In genomic region chr19:46141091-46141490, GRCm38 (mm10) we compare ENCODE assay signal across 10 mouse cellular contexts. TPM values are rescaled to one million over a fixed set of nuclear protein-coding genes. Genes with fewer than 3 reads are reported as not detected.
A peak's percentile ranks its signal among the peaks of the same experiment; 100 is the strongest.
DNase-seq lines count a peak whose midpoint lies in the region; ATAC-seq and TF ChIP-seq lines count a peak whose summit lies in the region.
"Had no signal": no experiment of that assay in that cellular context is flagged by ENCODE, and none has a peak within 500 bp of the region (broad histone marks: within the 10 kb centered on the region; RNA-seq: fewer than 3 reads in every experiment).

No protein-coding gene starts in this region.

- no peak for TF ChIP-seq CTCF in kidney, postnatal 0 days (IDR thresholded peaks at IDR 0.05; ENCODE audit: low read depth)

- no peak overlapping the region; the same call in 1 of the 2 replicates for H3K9ac ChIP-seq in forebrain, embryonic 11.5 days (ENCODE audit: low read length)
- no peak overlapping the region for H3K9ac ChIP-seq in forebrain, embryonic 13.5 days
- H3K9ac ChIP-seq in kidney, postnatal 0 days (ENCODE audit: low read depth, low read length): no peak overlapping the region

- DNase-seq in forebrain, embryonic 11.5 days (ENCODE audit: low spot score): peak; percentile 73
- no peak for DNase-seq in kidney, postnatal 0 days (ENCODE audit: low spot score)
- no peak for DNase-seq in kidney, postnatal 36 days
- DNase-seq in embryonic facial prominence, embryonic 10.5 days (ENCODE audit: low spot score): peak; percentile 63
- peak; percentile 33 for DNase-seq in limb, embryonic 10.5 days (ENCODE audit: low spot score)
- no peak for DNase-seq in urinary bladder, postnatal 25 days (ENCODE audit: low spot score)
- no peak for DNase-seq in cerebellum, adult 11-12 months
- DNase-seq: adrenal gland, postnatal 14 days; cerebellum, postnatal 36 days had no signal

- H3K27ac ChIP-seq in forebrain, embryonic 11.5 days (ENCODE audit: low read depth, low read length): no peak overlapping the region
- H3K27ac ChIP-seq in forebrain, embryonic 13.5 days: no peak overlapping the region
- H3K27ac ChIP-seq in kidney, postnatal 0 days: no peak overlapping the region
- H3K27ac ChIP-seq in embryonic facial prominence, embryonic 10.5 days (replicated peaks): peak overlapping the region; percentile 26
- H3K27ac ChIP-seq in limb, embryonic 10.5 days: no peak overlapping the region

- no peaks in the 10 kb centered on the region for H3K36me3 ChIP-seq in forebrain, embryonic 11.5 days (ENCODE audit: control insufficient read depth, insufficient read depth, low read length)
- no peaks in the 10 kb centered on the region for H3K36me3 ChIP-seq in forebrain, embryonic 13.5 days (ENCODE audit: poor library complexity, severe bottlenecking)
- no peaks in the 10 kb centered on the region for H3K36me3 ChIP-seq in kidney, postnatal 0 days (ENCODE audit: insufficient read depth, low read length)
- no peaks in the 10 kb centered on the region for H3K36me3 ChIP-seq in embryonic facial prominence, embryonic 10.5 days (replicated peaks)
- no peaks in the 10 kb centered on the region for H3K36me3 ChIP-seq in limb, embryonic 10.5 days

- H3K27me3 ChIP-seq in forebrain, embryonic 11.5 days (ENCODE audit: control insufficient read depth, insufficient read depth, low read length): peaks cover 38% of the 10 kb centered on the region
- peaks cover 82% of the 10 kb centered on the region for H3K27me3 ChIP-seq in forebrain, embryonic 13.5 days
- peaks cover 33% of the 10 kb centered on the region for H3K27me3 ChIP-seq in kidney, postnatal 0 days (ENCODE audit: insufficient read depth, low read length)
- H3K27me3 ChIP-seq in embryonic facial prominence, embryonic 10.5 days (replicated peaks; ENCODE audit: low read depth, poor library complexity, severe bottlenecking): peaks cover 100% of the 10 kb centered on the region
- peaks cover 100% of the 10 kb centered on the region for H3K27me3 ChIP-seq in limb, embryonic 10.5 days (ENCODE audit: low read depth, poor library complexity, severe bottlenecking)

- peaks cover 19% of the 10 kb centered on the region for H3K4me1 ChIP-seq in forebrain, embryonic 11.5 days (replicated peaks; ENCODE audit: control insufficient read depth, insufficient read depth, low read length)
- peaks cover 22% of the 10 kb centered on the region for H3K4me1 ChIP-seq in forebrain, embryonic 13.5 days
- peaks cover 7% of the 10 kb centered on the region; the same call in 1 of the 2 replicates for H3K4me1 ChIP-seq in kidney, postnatal 0 days (replicated peaks; ENCODE audit: insufficient read depth, low read length)
- peaks cover 25% of the 10 kb centered on the region for H3K4me1 ChIP-seq in embryonic facial prominence, embryonic 10.5 days
- H3K4me1 ChIP-seq in limb, embryonic 10.5 days: peaks cover 22% of the 10 kb centered on the region

- no peak overlapping the region for H3K4me3 ChIP-seq in forebrain, embryonic 11.5 days (ENCODE audit: low read depth, low read length)
- H3K4me3 ChIP-seq in forebrain, embryonic 13.5 days: no peak overlapping the region
- H3K4me3 ChIP-seq in kidney, postnatal 0 days (replicated peaks; ENCODE audit: low read depth, low read length): no peak overlapping the region
- H3K4me3 ChIP-seq in embryonic facial prominence, embryonic 10.5 days: peak overlapping the region; percentile 23; the same call in 1 of the 2 replicates
- no peak overlapping the region for H3K4me3 ChIP-seq in limb, embryonic 10.5 days

- no peak overlapping the region for H3K4me2 ChIP-seq in forebrain, embryonic 11.5 days (ENCODE audit: low read depth, low read length, severe bottlenecking)
- H3K4me2 ChIP-seq in forebrain, embryonic 13.5 days: no peak overlapping the region
- no peak overlapping the region for H3K4me2 ChIP-seq in kidney, postnatal 0 days (ENCODE audit: low read length)

- 17% methylated on average over 6 of the region's 6 CpGs for WGBS in forebrain, embryonic 11.5 days
- 11% methylated on average over 6 of the region's 6 CpGs for WGBS in forebrain, embryonic 13.5 days
- WGBS in kidney, postnatal 0 days: 12% methylated on average over 6 of the region's 6 CpGs
- 17% methylated on average over 6 of the region's 6 CpGs for WGBS in embryonic facial prominence, embryonic 10.5 days
- WGBS in limb, embryonic 10.5 days: 30% methylated on average over 6 of the region's 6 CpGs

- peak; percentile 56 for ATAC-seq in forebrain, embryonic 11.5 days (replicated peaks; ENCODE audit: low FRiP score)
- ATAC-seq in forebrain, embryonic 13.5 days: no peak
- ATAC-seq in kidney, postnatal 0 days (replicated peaks; ENCODE audit: low FRiP score, low read depth): peak; percentile 59; the same call in 1 of the 2 replicates

- no peaks in the 10 kb centered on the region for H3K9me3 ChIP-seq in forebrain, embryonic 11.5 days (ENCODE audit: control insufficient read depth, low read length)
- H3K9me3 ChIP-seq in forebrain, embryonic 13.5 days (replicated peaks): no peaks in the 10 kb centered on the region
- H3K9me3 ChIP-seq in kidney, postnatal 0 days (replicated peaks; ENCODE audit: low read length): no peaks in the 10 kb centered on the region
- no peaks in the 10 kb centered on the region for H3K9me3 ChIP-seq in embryonic facial prominence, embryonic 10.5 days
- H3K9me3 ChIP-seq in limb, embryonic 10.5 days (replicated peaks): no peaks in the 10 kb centered on the region

RNA-seq across cellular contexts. Expression of gene Pitx3, which starts 7.0 kb away (rescaled TPM):
- polyA plus RNA-seq in forebrain, embryonic 11.5 days (2014; fragmentation: Nextera tagmentation; extraction: Ambion mirVana): not detected in 2 replicates
- 0.47 TPM in 1 of 2 replicates, not detected in the other for polyA plus RNA-seq in forebrain, embryonic 13.5 days (2015; fragmentation: Nextera tagmentation; extraction: Ambion mirVana)
- polyA plus RNA-seq in kidney, postnatal 0 days (2015; fragmentation: Nextera tagmentation; extraction: Ambion mirVana): not detected in 2 replicates
- polyA plus RNA-seq in embryonic facial prominence, embryonic 10.5 days (2016; fragmentation: Nextera tagmentation; extraction: Ambion mirVana): 0.36 and 0.71 TPM in 2 replicates
- 0.59 and 2.1 TPM in 2 replicates for polyA plus RNA-seq in limb, embryonic 10.5 days (2016; fragmentation: Nextera tagmentation; extraction: Ambion mirVana)

RNA-seq across cellular contexts. Expression of gene Elovl3, which starts 9.4 kb away (rescaled TPM):
- 0.13 and 0.23 TPM in 2 replicates for polyA plus RNA-seq in forebrain, embryonic 11.5 days (2014; fragmentation: Nextera tagmentation; extraction: Ambion mirVana)
- polyA plus RNA-seq in forebrain, embryonic 13.5 days (2015; fragmentation: Nextera tagmentation; extraction: Ambion mirVana): not detected in 2 replicates
- polyA plus RNA-seq in kidney, postnatal 0 days (2015; fragmentation: Nextera tagmentation; extraction: Ambion mirVana): 0.07 TPM in 1 of 2 replicates, not detected in the other
- polyA plus RNA-seq in embryonic facial prominence, embryonic 10.5 days (2016; fragmentation: Nextera tagmentation; extraction: Ambion mirVana): 0.10 TPM in 1 of 2 replicates, not detected in the other
- 0.13 TPM in 1 of 2 replicates, not detected in the other for polyA plus RNA-seq in limb, embryonic 10.5 days (2016; fragmentation: Nextera tagmentation; extraction: Ambion mirVana)

RNA-seq across cellular contexts. Expression of gene Gbf1, which starts 11.2 kb away (rescaled TPM):
- 49.0 and 51.4 TPM in 2 replicates for polyA plus RNA-seq in forebrain, embryonic 11.5 days (2014; fragmentation: Nextera tagmentation; extraction: Ambion mirVana)
- polyA plus RNA-seq in forebrain, embryonic 13.5 days (2015; fragmentation: Nextera tagmentation; extraction: Ambion mirVana): 54.4 and 62.8 TPM in 2 replicates
- 32.9 and 37.3 TPM in 2 replicates for polyA plus RNA-seq in kidney, postnatal 0 days (2015; fragmentation: Nextera tagmentation; extraction: Ambion mirVana)
- 42.8 and 46.7 TPM in 2 replicates for polyA plus RNA-seq in embryonic facial prominence, embryonic 10.5 days (2016; fragmentation: Nextera tagmentation; extraction: Ambion mirVana)
- polyA plus RNA-seq in limb, embryonic 10.5 days (2016; fragmentation: Nextera tagmentation; extraction: Ambion mirVana): 39.5 and 47.8 TPM in 2 replicates

Comparison
In these comparisons a context has a peak if more than half of its experiments do, and no peak if none do; other contexts are left out.
1. DNase-seq: peak in forebrain, embryonic 11.5 days (single experiment), embryonic facial prominence, embryonic 10.5 days (single experiment) and limb, embryonic 10.5 days (single experiment); none in kidney, postnatal 0 days (single experiment), kidney, postnatal 36 days (0 of 2), urinary bladder, postnatal 25 days (single experiment) and cerebellum, adult 11-12 months (single experiment).